Mouse (Mus musculus): ENCODE results near the gene Dpysl4. TPM values are rescaled to one million over a fixed set of nuclear protein-coding genes. Genes with fewer than 3 reads are reported as not detected.

The Dpysl4 gene
- under 1 TPM; 0.23 to 0.75 TPM for total RNA-seq (2021)
- long read RNA-seq, experiment 1, result 0 reads
- long read RNA-seq, experiment 2, result 0 reads

DNA sequence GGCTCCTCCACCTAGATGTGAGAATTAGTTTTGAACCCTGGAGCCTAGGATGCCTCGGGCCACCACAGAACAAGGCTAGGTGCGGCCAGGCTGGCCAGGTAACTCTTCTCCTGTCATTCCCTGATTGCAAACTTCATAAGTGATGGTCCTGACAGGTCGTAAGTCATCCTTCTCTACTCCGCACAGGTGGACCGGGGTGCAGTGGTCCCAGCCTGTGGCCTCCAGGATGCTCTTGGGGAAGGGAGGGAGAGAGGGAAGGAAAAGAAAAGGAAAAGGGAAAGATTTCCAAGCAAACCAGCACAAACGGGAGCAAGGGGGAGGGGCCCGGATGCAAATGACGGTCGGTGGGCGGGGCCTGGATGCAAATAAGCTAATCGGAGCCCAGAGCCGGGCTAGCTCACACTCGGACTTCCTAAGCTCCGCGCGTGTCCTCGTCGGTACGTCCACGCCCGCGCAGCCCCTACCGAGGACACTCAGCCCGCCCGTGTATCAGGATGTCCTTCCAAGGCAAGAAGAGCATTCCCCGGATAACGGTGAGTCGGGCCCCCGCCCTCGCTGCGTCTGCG is at the start of gene Dpysl4:
Gene Dpysl4 (plus strand): TSS at position 373 of the 566 bp plus-strand sequence.
- Histone ChIP-seq H3K27ac (peak within 1 kb of the TSS; percentile 35; the same call in 1 of the 2 replicates), H3K4me3 (peak within 1 kb of the TSS; percentile 74)
- no peak for TF ChIP-seq CTCF (IDR thresholded peaks at IDR 0.05)
- DNase-seq, result peak; percentile 64
- intact Hi-C loops (cut with DNase I), result no loop called here

DNA sequence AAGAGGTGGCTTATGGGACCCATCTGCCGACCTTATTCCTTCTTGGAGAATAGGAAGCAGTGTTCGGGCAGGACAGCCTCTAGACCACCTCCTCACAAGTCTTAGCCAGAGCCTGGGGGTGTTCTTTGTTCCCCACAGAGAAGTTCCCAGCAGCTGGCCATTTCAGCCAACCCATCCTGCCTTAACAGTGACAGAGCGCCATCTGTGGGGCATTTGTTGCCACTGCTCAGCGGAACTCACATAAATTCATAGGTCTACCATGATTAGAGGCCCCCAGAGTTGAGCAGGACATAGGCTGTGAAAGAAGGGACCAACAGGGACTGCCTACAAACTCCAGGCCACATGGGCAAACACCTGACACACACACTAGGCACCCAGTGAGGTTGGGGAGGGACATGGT is 22.4 kb upstream of the Dpysl4 start:
- TF ChIP-seq CTCF (IDR thresholded peaks at IDR 0.05), result no peak
- Histone ChIP-seq H3K27ac (no peak overlapping the region), H3K4me3 (no peak overlapping the region)
- DNase-seq, result peak; percentile 10
- intact Hi-C loops (cut with DNase I), result no loop called here

DNA sequence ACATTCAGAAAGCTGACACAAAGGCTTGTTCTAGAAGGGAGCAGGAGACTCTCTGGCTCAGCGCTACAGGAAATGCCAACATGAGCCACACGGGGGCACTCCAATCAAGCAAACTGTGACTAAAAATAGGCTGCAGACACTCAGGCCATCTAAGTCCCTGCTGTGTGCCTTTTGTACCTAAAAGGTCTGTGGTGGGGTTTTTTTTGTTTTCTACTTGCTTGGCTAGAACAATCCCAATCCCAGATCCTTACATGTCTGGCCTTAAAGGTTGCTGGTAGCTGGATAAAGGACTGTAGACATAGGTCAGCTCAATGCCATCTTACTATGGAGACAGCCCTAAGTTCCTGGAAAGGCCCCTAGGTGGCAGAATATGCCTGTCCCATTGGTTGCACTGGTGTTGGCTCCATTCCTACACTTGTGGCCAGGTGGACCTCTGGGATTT is 17.6 kb upstream of the Dpysl4 start:
- no peak overlapping the region for H3K27ac ChIP-seq
- intact Hi-C loops (cut with DNase I), result no loop called here
- no peak overlapping the region for H3K4me3 ChIP-seq
- TF ChIP-seq CTCF (IDR thresholded peaks at IDR 0.05), result peak; percentile 68
- peak; percentile 55 for DNase-seq

DNA sequence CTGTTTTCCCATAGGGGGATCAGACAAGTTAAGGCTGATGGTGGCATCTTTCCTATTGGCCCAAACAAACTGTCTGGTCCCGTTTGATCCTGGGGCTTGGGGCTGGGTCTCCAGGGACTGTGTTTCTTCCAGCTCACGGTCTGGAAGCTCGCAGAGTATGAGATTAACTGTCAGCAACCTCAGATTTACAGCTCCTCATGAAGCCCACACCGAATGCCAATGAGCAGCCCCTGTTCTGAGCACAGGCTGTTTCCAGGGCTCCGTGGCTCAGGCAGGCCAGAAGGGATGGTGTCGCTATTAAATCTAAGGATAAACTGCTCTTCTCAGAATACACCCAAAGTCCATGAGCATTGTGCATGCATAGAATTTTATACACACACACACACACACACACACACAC is 11.6 kb upstream of the Dpysl4 start:
- no peak overlapping the region for H3K27ac ChIP-seq
- intact Hi-C loops (cut with DNase I), result no loop called here
- DNase-seq, result peak; percentile 8
- no peak overlapping the region for H3K4me3 ChIP-seq
- TF ChIP-seq CTCF (IDR thresholded peaks at IDR 0.05), result no peak

DNA sequence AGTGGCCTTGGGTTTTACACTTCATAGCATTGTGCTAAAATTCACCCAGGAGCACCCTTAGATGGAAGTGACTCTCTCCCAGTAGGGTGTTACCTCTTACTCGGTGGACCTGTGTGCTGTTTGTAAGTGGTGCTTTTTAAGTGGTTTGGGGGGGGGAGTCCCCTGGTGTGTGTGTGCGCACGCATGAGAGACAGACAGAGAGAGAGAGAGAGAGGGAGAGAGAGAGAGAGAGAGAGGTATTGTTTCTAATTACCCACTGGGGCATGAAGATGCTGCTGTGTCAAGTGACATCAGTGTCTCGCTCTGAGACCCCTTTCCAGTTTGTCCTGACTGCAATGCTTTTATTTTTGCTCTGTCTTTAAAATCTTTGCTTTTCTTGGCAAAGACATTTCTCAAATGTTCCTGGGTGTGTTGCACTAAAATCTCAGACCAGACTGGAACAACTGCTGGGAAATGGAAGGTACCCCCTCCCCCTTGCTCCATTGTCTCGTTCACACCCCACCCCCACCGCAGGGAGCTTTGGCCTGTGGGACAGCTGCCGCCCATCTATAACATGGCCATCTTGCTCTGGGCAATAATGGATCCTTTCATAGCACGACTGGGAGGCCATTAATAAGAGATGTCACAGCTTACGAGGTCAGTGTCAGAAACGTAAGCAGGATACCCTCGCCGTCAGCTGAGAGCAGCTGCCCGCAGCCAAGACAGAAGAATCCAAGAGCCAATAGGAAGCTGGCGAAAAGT is 10.6 kb upstream of the Dpysl4 start:
- Histone ChIP-seq H3K4me3 (no peak overlapping the region), H3K27ac (no peak overlapping the region)
- peak; percentile 10 for DNase-seq
- no peak for TF ChIP-seq CTCF (IDR thresholded peaks at IDR 0.05)
- intact Hi-C loops (cut with DNase I), result no loop called here

DNA sequence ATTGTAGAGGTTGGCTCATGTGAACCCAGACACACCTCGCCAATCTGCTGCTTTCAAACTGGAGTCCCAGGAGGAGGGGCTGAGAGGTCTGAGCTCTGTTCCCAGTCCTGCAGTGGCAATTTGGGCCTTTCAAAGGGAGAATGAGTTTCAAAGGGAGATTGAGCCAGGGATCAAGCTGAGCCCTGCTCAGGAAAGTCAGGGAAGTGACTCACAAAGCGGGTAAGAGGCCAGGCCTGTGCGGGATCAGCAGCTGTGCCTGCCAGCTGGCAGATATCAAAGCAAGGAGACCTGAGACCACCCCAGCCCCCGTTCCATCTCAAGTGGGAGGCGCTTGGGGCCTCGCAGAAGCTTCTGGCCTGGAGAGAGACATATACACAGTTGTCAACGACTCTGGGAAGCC is 8.5 kb upstream of the Dpysl4 start:
- peak; percentile 12 for DNase-seq
- TF ChIP-seq CTCF (IDR thresholded peaks at IDR 0.05), result no peak
- Histone ChIP-seq H3K27ac (no peak overlapping the region), H3K4me3 (no peak overlapping the region)
- intact Hi-C loops (cut with DNase I), result no loop called here

DNA sequence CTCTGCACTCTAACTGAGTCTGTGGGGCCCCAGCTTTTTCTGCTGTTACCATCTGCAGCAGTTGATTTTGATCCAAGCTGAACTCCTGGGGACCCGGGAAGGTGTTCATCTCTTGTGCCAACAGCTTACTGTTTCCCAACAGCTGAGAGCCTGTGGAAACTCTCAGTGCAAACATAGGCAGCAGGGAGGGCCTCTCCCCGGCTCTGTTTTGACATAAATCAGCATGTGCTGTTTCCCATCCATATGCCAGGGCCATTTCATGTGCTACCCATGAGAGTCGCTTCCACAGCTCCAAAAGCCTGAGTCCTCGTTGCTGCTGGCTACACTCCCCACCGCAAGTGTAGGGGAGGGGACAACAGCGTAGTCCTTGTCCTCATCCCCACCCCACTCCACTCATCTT is 7.6 kb upstream of the Dpysl4 start:
- no peak for TF ChIP-seq CTCF (IDR thresholded peaks at IDR 0.05)
- Histone ChIP-seq H3K4me3 (no peak overlapping the region), H3K27ac (no peak overlapping the region)
- DNase-seq, result peak; percentile 4
- intact Hi-C loops (cut with DNase I), result no loop called here

DNA sequence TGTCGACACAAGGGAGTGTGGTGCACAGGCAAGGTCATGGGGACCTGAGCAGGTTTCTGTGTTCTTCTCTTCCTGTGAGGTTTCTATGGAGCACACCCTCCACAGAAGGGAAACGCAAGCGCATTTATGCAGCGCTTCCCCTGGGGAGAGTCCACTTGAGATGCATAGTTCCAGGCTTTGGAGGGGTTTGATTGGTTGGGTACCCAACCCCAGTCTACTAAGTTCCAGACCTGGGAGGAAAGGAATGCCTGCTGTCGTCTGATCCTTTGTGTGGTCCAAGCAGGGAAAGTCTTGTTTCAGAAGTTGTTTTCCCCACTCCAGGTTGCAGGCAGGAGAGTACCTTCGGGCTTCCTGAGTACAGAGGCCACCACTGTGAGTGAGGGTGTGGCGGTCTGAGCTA is 6.7 kb upstream of the Dpysl4 start:
- H3K27ac ChIP-seq, result no peak overlapping the region
- no peak overlapping the region for H3K4me3 ChIP-seq
- intact Hi-C loops (cut with DNase I), result no loop called here
- TF ChIP-seq CTCF (IDR thresholded peaks at IDR 0.05), result no peak
- DNase-seq, result peak; percentile 3

DNA sequence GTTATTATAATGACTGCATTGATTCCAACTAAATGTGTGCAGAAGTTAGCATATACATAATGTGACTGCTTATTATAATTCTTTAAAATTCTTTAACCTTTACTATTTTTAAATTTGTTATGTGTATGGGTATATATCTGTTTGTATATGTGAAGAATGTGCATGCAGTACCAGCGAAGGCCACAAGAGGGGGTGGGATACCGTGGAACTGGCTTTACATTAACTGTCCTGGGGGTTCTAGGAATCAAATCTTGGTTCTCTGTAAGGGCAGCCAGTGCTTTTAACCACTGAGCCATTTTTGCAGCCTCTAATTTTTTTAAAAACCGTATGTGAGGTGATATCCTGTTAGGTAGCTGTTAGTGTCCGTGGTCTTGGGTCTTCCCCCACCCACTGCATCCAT is 5.1 kb upstream of the Dpysl4 start:
- Histone ChIP-seq H3K4me3 (no peak overlapping the region), H3K27ac (no peak overlapping the region)
- DNase-seq, result peak; percentile 4
- peak; percentile 48 for TF ChIP-seq CTCF (IDR thresholded peaks at IDR 0.05)
- intact Hi-C loops (cut with DNase I), result no loop called here

DNA sequence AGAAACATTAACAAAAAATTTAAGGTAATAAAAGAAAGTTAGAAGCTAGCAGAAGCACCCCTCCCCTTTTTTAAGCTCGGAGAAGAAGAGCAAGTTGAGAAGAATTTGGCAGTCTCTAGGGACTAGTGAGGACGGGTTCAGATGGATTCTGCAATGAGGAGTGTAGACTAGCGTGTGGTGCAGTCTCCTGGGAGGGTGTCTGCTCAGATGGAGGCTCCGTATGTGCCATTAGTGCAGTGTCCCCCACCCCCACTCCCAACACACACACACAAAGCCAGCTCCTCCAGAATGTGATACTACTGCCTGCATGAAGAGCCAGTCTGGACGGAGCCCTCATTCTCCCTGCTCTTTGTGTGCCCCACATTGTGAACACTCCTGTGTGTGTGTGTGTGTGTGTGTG is 4.6 kb upstream of the Dpysl4 start:
- Histone ChIP-seq H3K4me3 (no peak overlapping the region), H3K27ac (no peak overlapping the region)
- no peak for TF ChIP-seq CTCF (IDR thresholded peaks at IDR 0.05)
- DNase-seq, result no peak
- intact Hi-C loops (cut with DNase I), result no loop called here

DNA sequence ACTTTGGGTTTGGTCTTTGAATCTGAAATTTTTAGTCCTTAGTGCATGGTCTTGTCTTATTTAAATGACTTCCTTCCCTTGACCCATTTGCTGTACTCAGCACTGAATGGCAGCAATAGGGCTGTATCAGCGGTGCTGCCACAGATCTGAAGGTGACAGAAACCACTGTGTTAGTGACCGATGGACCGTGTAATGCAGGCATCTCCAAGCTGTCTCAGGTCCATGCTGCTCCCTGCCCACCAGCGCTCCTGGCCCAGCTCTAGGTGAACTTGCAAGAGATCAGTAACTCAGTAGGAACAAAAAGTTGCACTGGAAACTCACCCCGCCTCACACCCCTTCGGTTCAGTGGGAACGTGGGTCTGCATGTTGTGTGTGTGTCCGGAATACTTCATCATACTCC is 3.5 kb upstream of the Dpysl4 start:
- Histone ChIP-seq H3K4me3 (no peak overlapping the region), H3K27ac (no peak overlapping the region)
- intact Hi-C loops (cut with DNase I), result no loop called here
- TF ChIP-seq CTCF (IDR thresholded peaks at IDR 0.05), result no peak
- peak; percentile 6 for DNase-seq

DNA sequence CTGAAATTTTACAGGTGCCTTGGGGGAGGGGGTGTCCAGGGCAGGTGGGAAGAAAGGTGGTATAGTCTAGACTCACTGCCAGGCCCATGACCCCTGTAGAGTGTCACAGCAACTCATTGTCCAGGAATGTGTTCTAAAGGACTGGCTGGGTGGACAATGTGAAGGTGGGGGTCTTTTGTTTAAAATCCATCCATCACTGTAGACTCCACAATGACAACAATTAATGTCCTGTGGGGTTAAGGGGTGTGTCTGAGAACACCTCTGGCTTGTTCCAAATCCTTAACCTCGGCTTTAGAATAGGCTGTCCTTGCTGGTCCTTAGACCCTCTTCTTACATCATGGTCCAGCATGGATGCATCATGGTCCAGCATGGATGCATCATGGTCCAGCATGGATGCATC is 1.5 kb upstream of the Dpysl4 start:
- intact Hi-C loops (cut with DNase I), result no loop called here
- TF ChIP-seq CTCF (IDR thresholded peaks at IDR 0.05), result no peak
- no peak for DNase-seq
- no peak overlapping the region for H3K4me3 ChIP-seq
- H3K27ac ChIP-seq, result no peak overlapping the region

DNA sequence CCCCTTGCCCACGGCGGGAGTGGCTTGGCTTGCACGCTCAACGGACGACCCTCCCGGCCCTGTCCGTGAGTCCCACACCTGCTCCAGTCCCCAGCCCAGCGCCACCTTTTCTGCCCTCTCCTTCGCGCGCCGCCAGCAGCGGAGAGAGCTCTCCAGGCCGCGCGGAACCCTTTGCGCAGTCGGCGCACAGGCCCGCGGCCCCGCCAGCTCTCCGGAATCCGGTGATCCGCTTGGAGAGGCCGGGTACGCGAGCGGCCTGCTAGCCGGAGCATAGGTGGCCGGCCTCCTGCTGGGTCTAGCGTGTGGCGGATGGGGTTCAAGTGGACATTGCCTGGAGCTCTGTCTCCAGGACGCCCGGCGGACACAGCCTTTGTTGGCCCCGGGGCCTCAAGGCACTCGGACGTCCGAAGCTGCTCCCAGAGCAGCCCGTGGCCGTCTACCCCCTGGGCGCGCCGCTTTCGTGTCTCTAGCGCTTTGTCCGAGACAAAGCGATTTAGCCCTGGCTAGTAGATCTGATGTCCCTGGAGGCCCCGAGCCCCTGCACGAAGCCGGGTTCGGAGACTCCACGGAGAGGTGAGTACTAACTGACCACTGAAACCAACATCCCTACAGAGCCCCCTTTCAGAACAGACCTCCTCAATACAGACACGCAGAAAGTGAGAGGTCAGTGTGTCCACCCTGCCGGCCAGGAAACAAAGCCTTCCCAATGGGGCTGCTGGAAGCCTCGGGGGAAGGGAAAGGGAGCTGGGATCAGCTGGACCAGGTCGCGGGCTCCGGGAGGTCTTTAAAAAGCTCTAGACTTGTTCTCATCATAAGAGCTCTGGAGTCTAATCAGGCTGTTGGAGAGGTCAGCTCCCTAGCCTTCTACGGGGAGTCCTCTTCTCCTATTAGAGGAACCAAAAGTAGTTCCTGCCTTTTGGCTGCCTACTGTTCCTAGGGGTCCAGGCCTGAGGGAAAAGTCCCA is 676 bp downstream of the Dpysl4 start:
- intact Hi-C loops (cut with DNase I), result no loop called here
- no peak for TF ChIP-seq CTCF (IDR thresholded peaks at IDR 0.05)
- H3K4me3 ChIP-seq, result peak overlapping the region; percentile 74
- peak; percentile 38 for DNase-seq
- H3K27ac ChIP-seq, result peak overlapping the region; percentile 35; the same call in 1 of the 2 replicates
